Mouse (Mus musculus): ENCODE data around the gene Ttc23l. TPM values are rescaled to one million over a fixed set of nuclear protein-coding genes. Genes with fewer than 3 reads are reported as not detected.
"Not testable (repeated sequence)": the region's sequence is repeated elsewhere in the genome, so short reads cannot be mapped to it uniquely, and the experiment has no call there.

The Ttc23l gene
- polyA plus RNA-seq, 1 experiment from 2014 or later, result not detected

DNA sequence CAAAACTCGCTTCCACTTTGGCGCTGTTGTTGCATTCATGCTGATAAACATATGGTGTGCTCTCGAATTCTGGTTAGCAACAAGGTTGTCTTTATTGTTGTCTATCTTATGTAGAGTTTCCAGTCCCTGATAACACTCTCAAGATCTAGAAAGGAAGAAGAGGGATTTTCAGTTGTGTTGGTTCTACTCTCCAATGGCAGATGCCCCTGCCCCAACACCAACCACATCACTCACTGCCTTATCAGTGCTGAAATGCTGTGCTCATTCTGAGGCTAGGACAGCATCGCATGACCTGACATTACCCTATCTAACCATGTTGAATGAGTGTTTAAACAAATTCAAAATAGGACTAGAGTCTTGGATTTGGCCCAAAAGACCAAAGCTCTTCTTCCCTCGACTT lies 58.4 kb downstream of the Ttc23l start:
- WGBS, result 86% methylated on average over 5 of the region's 5 CpGs
- no peaks in the 10 kb centered on the region for H3K27me3 ChIP-seq (replicated peaks)
- ATAC-seq (replicated peaks), result no peak
- no peaks in the 10 kb centered on the region for H3K9me3 ChIP-seq
- H3K4me1 ChIP-seq, result no peaks in the 10 kb centered on the region
- H3K4me2 ChIP-seq, result no peak overlapping the region
- H3K27ac ChIP-seq, result no peak overlapping the region
- no peaks in the 10 kb centered on the region for H3K36me3 ChIP-seq (replicated peaks)
- no peak overlapping the region for H3K9ac ChIP-seq
- H3K4me3 ChIP-seq, result no peak overlapping the region

DNA sequence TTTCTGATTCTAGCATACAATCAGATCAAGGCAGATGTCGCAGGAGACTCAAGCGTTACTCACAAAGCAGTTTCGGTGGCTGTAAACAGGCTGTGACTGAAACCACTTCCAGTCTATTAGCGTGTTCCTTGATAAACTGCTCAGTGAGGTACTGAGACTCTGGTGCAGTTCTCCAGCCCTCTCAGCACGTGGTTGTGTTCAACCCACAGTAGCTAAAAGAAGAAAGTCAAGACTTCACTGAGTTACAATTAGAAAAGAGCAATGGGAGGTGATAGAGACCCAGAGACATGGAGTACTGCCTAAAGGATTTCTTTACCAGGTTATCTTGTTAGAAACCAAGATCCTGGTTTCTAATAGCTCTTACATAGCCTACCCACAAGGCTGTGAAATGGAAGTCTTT lies 58.9 kb downstream of the Ttc23l start:
- Histone ChIP-seq H3K27me3 (replicated peaks) (no peaks in the 10 kb centered on the region), H3K9me3 (no peaks in the 10 kb centered on the region), H3K36me3 (replicated peaks) (no peaks in the 10 kb centered on the region), H3K4me1 (no peaks in the 10 kb centered on the region), H3K9ac (no peak overlapping the region), H3K27ac (no peak overlapping the region), H3K4me2 (no peak overlapping the region), H3K4me3 (no peak overlapping the region)
- WGBS, result 80% methylated on average over 5 of the region's 5 CpGs
- no peak for ATAC-seq (replicated peaks)

GRCm38 (mm10) chr15:10496696-10497095 lies 61.8 kb downstream of the Ttc23l start:
- H3K4me2 ChIP-seq; H3K4me1 ChIP-seq; H3K4me3 ChIP-seq; H3K9ac ChIP-seq; H3K9me3 ChIP-seq; H3K27me3 ChIP-seq (replicated peaks); ATAC-seq (replicated peaks); H3K36me3 ChIP-seq (replicated peaks); H3K27ac ChIP-seq: not testable (repeated sequence)
- WGBS, result 100% methylated on average over 1 of the region's 1 CpGs

DNA sequence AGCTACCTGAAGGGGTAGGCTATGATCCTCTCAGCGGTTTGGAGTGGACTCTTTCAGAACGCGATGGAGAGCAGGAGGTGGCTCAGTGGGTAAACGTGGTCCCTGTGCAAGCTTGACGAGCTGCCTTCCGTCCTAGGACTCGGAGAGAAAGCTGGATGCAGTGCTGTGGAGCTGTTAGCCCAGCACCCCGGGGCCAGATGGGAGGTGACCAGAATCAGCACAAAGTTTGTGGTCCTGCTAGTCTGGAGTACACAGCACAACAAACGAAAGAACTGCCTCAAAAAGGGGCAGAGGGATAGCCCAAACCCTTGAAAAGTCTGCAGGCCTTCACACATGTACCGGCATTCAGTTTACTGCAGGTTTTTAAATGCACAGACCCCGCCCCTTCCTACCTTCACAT lies 62.5 kb downstream of the Ttc23l start:
- H3K4me1 ChIP-seq, result no peaks in the 10 kb centered on the region
- no peak for ATAC-seq (replicated peaks)
- 96% methylated on average over 11 of the region's 11 CpGs for WGBS
- H3K27me3 ChIP-seq (replicated peaks), result no peaks in the 10 kb centered on the region
- no peaks in the 10 kb centered on the region for H3K36me3 ChIP-seq (replicated peaks)
- no peak overlapping the region for H3K27ac ChIP-seq
- H3K9ac ChIP-seq, result no peak overlapping the region
- H3K4me2 ChIP-seq, result no peak overlapping the region
- no peak overlapping the region for H3K4me3 ChIP-seq
- no peaks in the 10 kb centered on the region for H3K9me3 ChIP-seq

- H3K9ac ChIP-seq, result no peak overlapping the region
- H3K36me3 ChIP-seq (replicated peaks), result no peaks in the 10 kb centered on the region
- no peak overlapping the region for H3K4me2 ChIP-seq
- no peak overlapping the region for H3K27ac ChIP-seq
- no peaks in the 10 kb centered on the region for H3K9me3 ChIP-seq
- H3K4me3 ChIP-seq, result no peak overlapping the region
- ATAC-seq (replicated peaks), result no peak
- peaks cover 10% of the 10 kb centered on the region for H3K4me1 ChIP-seq
- WGBS, result 91% methylated on average over 5 of the region's 5 CpGs
- H3K27me3 ChIP-seq (replicated peaks), result no peaks in the 10 kb centered on the region
Measured at GRCm38 (mm10) chr15:10490101-10490500, 68.4 kb downstream of the Ttc23l start.

GRCm38 (mm10) chr15:10487246-10487645 lies 71.2 kb downstream of the Ttc23l start:
- Histone ChIP-seq H3K9me3 (no peaks in the 10 kb centered on the region), H3K9ac (no peak overlapping the region; the same call in 1 of the 2 replicates), H3K27ac (no peak overlapping the region), H3K27me3 (replicated peaks) (no peaks in the 10 kb centered on the region), H3K36me3 (replicated peaks) (no peaks in the 10 kb centered on the region), H3K4me2 (peak overlapping the region; percentile 60), H3K4me1 (peaks cover 20% of the 10 kb centered on the region), H3K4me3 (peak overlapping the region; percentile 62)
- ATAC-seq (replicated peaks), result no peak
- 66% methylated on average over 2 of the region's 2 CpGs for WGBS

DNA sequence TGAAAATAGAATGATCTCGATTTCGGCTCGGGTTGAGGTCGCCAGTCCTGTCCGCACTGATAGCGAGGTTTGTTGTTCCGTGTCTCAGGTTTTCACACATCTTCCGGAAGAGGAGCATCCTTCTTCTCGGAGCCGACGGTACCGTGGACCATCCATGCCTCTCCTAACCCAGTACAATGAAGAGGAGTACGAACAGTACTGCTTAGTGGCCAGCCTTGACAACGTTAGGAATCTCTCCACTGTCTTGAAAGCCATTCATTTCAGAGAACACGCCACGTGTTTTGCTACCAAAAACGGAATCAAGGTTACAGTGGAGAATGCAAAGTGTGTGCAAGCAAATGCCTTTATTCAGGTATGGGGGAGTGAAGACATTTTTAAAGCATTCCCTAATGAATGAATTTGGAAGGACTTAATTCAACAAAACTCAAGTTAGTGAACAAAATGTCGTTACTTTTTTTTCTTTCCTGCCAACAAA lies 72.1 kb downstream of the Ttc23l start:
- Histone ChIP-seq H3K4me1 (peaks cover 20% of the 10 kb centered on the region), H3K4me2 (peak overlapping the region; percentile 60), H3K27me3 (replicated peaks) (no peaks in the 10 kb centered on the region), H3K4me3 (peak overlapping the region; percentile 62), H3K9ac (peak overlapping the region; percentile 67), H3K36me3 (replicated peaks) (no peaks in the 10 kb centered on the region), H3K9me3 (no peaks in the 10 kb centered on the region), H3K27ac (peak overlapping the region; percentile 79)
- ATAC-seq (replicated peaks), result peak; percentile 83
- 1% methylated on average over 18 of the region's 18 CpGs for WGBS

- Histone ChIP-seq H3K4me1 (peaks cover 20% of the 10 kb centered on the region), H3K9me3 (no peaks in the 10 kb centered on the region), H3K4me3 (peak within 1 kb of the TSS; percentile 62), H3K4me2 (peak within 1 kb of the TSS; percentile 62), H3K27ac (peak within 1 kb of the TSS; percentile 79), H3K36me3 (replicated peaks) (0 out of 2 replicates have a peak, but pooled peaks cover 4% of the 10 kb centered on the region), H3K9ac (peak within 1 kb of the TSS; percentile 67), H3K27me3 (replicated peaks) (no peaks in the 10 kb centered on the region)
- peak; percentile 100 for ATAC-seq (replicated peaks)
- WGBS, result under 1% methylated on average over 58 of the region's 58 CpGs
Measured at GRCm38 (mm10) chr15:10485484-10486364, 72.7 kb downstream of the Ttc23l start, which contains the start of the genes Brix1 and Rad1. Gene Brix1, minus strand, starts transcription at chr15:10485947. Gene Rad1, plus strand, starts transcription at chr15:10486018.

GRCm38 (mm10) chr15:10470941-10471340 lies 87.5 kb downstream of the Ttc23l start:
- no peak overlapping the region for H3K27ac ChIP-seq
- ATAC-seq (replicated peaks), result peak; percentile 18
- H3K27me3 ChIP-seq (replicated peaks), result no peaks in the 10 kb centered on the region
- H3K4me3 ChIP-seq, result peak overlapping the region; percentile 76
- peaks cover 6% of the 10 kb centered on the region; the same call in 1 of the 2 replicates for H3K36me3 ChIP-seq (replicated peaks)
- WGBS, result 11% methylated on average over 3 of the region's 3 CpGs
- H3K9ac ChIP-seq, result peak overlapping the region; percentile 74
- H3K9me3 ChIP-seq, result no peaks in the 10 kb centered on the region
- peak overlapping the region; percentile 74 for H3K4me2 ChIP-seq
- peaks cover 21% of the 10 kb centered on the region for H3K4me1 ChIP-seq

GRCm38 (mm10) chr15:10470151-10470831 lies 88.2 kb downstream of the Ttc23l start, which contains the start of gene Dnajc21:
Gene Dnajc21, minus strand, starts transcription at chr15:10470516.
- Histone ChIP-seq H3K27ac (peak within 1 kb of the TSS; percentile 85), H3K36me3 (replicated peaks) (no peaks in the 10 kb centered on the region), H3K9me3 (no peaks in the 10 kb centered on the region), H3K4me3 (peak within 1 kb of the TSS; percentile 76), H3K4me1 (peaks cover 21% of the 10 kb centered on the region), H3K4me2 (peak within 1 kb of the TSS; percentile 74), H3K9ac (peak within 1 kb of the TSS; percentile 74), H3K27me3 (replicated peaks) (no peaks in the 10 kb centered on the region)
- ATAC-seq (replicated peaks), result peak; percentile 96
- whole genome bisulfite sequencing, result under 1% methylated on average over 52 of the region's 87 CpGs

- Histone ChIP-seq H3K27me3 (replicated peaks) (no peaks in the 10 kb centered on the region), H3K27ac (peak overlapping the region; percentile 85), H3K4me3 (peak overlapping the region; percentile 76), H3K4me2 (peak overlapping the region; percentile 74), H3K9ac (peak overlapping the region; percentile 74), H3K4me1 (peaks cover 21% of the 10 kb centered on the region), H3K9me3 (no peaks in the 10 kb centered on the region), H3K36me3 (replicated peaks) (no peaks in the 10 kb centered on the region)
- ATAC-seq (replicated peaks), result peak; percentile 40; the same call in 1 of the 2 replicates
- WGBS, result under 1% methylated on average over 40 of the region's 40 CpGs
Measured at GRCm38 (mm10) chr15:10469641-10470150, 88.8 kb downstream of the Ttc23l start.

DNA sequence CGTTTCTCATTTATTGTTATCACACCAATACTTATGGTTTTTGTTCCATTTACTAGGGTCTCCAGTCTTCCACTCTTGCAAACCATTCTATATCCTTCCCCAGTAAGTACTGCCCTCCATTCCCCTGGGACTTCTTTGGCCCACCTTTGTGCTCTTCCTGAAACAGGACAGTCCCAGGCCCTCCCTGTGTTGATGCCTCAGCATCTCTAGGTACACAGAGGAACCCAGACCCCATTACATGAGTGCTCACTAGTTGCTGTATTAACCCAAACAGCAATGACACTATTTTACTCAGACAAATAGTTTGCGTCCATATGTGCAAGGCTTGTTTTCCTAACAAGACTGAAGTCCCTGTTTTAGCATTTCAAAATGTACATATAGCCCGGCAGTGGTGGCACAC lies 89.7 kb downstream of the Ttc23l start:
- H3K4me1 ChIP-seq, result peaks cover 21% of the 10 kb centered on the region
- peak overlapping the region; percentile 74; the same call in 1 of the 2 replicates for H3K4me2 ChIP-seq
- H3K9ac ChIP-seq, result no peak overlapping the region
- no peak for ATAC-seq (replicated peaks)
- no peak overlapping the region for H3K4me3 ChIP-seq
- 86% methylated on average over 3 of the region's 3 CpGs for WGBS
- no peak overlapping the region for H3K27ac ChIP-seq
- H3K9me3 ChIP-seq, result no peaks in the 10 kb centered on the region
- no peaks in the 10 kb centered on the region for H3K36me3 ChIP-seq (replicated peaks)
- no peaks in the 10 kb centered on the region for H3K27me3 ChIP-seq (replicated peaks)

Data from midbrain, embryonic 15.5 days (tissue).